Mouse (Mus musculus) ES-Bruce4 (cell line): Measurements from ENCODE around the gene Gm47995.

Experiments used
- CTCF ChIP-seq: IDR thresholded peaks from one replicate; pipeline ENCODE4 v1.8.1; 2011; ENCODE audit warnings: low read depth, low read length
- POLR2A ChIP-seq: IDR thresholded peaks from one replicate; pipeline ENCODE4 v1.8.1; 2011; ENCODE audit warnings: low read length; ENCODE audit not compliant: insufficient read depth

GRCm38 (mm10) chr1:151188469-151188868, 9.8 kb upstream of the Gm47995 start:
- no peak for TF ChIP-seq CTCF
- no peak for TF ChIP-seq POLR2A
